Mouse (Mus musculus) ES-Bruce4 (cell line): Measurements from ENCODE around the gene Ldlr. TPM values are rescaled to one million over a fixed set of nuclear protein-coding genes. Genes with fewer than 3 reads are reported as not detected.
A peak's percentile ranks its signal among the peaks of the same experiment; 100 is the strongest.
"Not testable (repeated sequence)": the region's sequence is repeated elsewhere in the genome, so short reads cannot be mapped to it uniquely, and the experiment has no call there.

Experiments used
- H3K27ac ChIP-seq: 2 replicates; pipeline ENCODE4 v1.5.1; 2012; ENCODE audit warnings: low read length, inconsistent platforms; ENCODE audit not compliant: insufficient read depth
- H3K27me3 ChIP-seq: 2 replicates; pipeline ENCODE4 v1.6.1; 2012; ENCODE audit warnings: mild to moderate bottlenecking, low read length, inconsistent platforms; ENCODE audit not compliant: control insufficient read depth, poor library complexity, insufficient read depth, severe bottlenecking
- H3K36me3 ChIP-seq: 2 replicates; pipeline ENCODE4 v1.6.1; 2012; ENCODE audit warnings: inconsistent platforms, mild to moderate bottlenecking, low read length, moderate library complexity; ENCODE audit not compliant: control insufficient read depth, poor library complexity, insufficient read depth, severe bottlenecking
- H3K4me1 ChIP-seq: one replicate; pipeline ENCODE4 v1.8.1; 2011; ENCODE audit warnings: low read length; ENCODE audit not compliant: control insufficient read depth, insufficient read depth
- H3K4me3 ChIP-seq: 2 replicates; pipeline ENCODE4 v1.5.1; 2011; ENCODE audit warnings: low read depth, mild to moderate bottlenecking, low read length
- H3K9ac ChIP-seq: 2 replicates; pipeline ENCODE4 v1.6.1; 2012; ENCODE audit warnings: low read depth, mild to moderate bottlenecking, inconsistent platforms; ENCODE audit not compliant: poor library complexity, severe bottlenecking
- H3K9me3 ChIP-seq: replicated peaks from 2 replicates; pipeline ENCODE4 v1.6.1; 2012; ENCODE audit warnings: mild to moderate bottlenecking, low read length, inconsistent platforms; ENCODE audit not compliant: control insufficient read depth, poor library complexity, insufficient read depth, severe bottlenecking
- CTCF ChIP-seq: IDR thresholded peaks from one replicate; pipeline ENCODE4 v1.8.1; 2011; ENCODE audit warnings: low read depth, low read length
- EP300 ChIP-seq: IDR thresholded peaks from 2 replicates; pipeline ENCODE4 v1.6.1; 2011; ENCODE audit warnings: low read depth, low read length; ENCODE audit not compliant: insufficient read depth
- POLR2A ChIP-seq: IDR thresholded peaks from one replicate; pipeline ENCODE4 v1.8.1; 2011; ENCODE audit warnings: low read length; ENCODE audit not compliant: insufficient read depth
- polyA plus RNA-seq: library from polyadenylated mRNA; stranded (reverse); fragments of >200 nt; gene quantifications from 2 replicates; pipeline ENCODE4 v1.2.4, GENCODE M21; 2011; ENCODE audit warnings: low read depth; ENCODE audit not compliant: missing spikeins, insufficient read depth, insufficient read length

Ldlr gene
- polyA plus RNA-seq, 1 experiment: 79.3 TPM

GRCm38 (mm10) chr9:21774353-21774752, 51.1 kb downstream of the Ldlr start:
- Histone ChIP-seq H3K36me3 (peaks cover 34% of the 10 kb centered on the region), H3K4me3 (peak overlapping the region; percentile 1)

GRCm38 (mm10) chr9:21777726-21778125, 54.4 kb downstream of the Ldlr start:
- TF ChIP-seq EP300 (no peak), POLR2A (no peak), CTCF (no peak)
- Histone ChIP-seq H3K4me1 (peaks cover 6% of the 10 kb centered on the region), H3K9ac (no peak overlapping the region), H3K36me3 (peaks cover 45% of the 10 kb centered on the region), H3K9me3 (no peaks in the 10 kb centered on the region), H3K4me3 (no peak overlapping the region), H3K27ac (no peak overlapping the region), H3K27me3 (no peaks in the 10 kb centered on the region)

More at GRCm38 (mm10) chr9:21774353-21774752, 51.1 kb downstream of the Ldlr start:
- Histone ChIP-seq H3K27ac (peak overlapping the region; percentile 74), H3K9me3 (no peaks in the 10 kb centered on the region), H3K4me1 (peaks cover 3% of the 10 kb centered on the region), H3K9ac (no peak overlapping the region), H3K27me3 (no peaks in the 10 kb centered on the region)
- TF ChIP-seq CTCF (no peak), EP300 (peak; percentile 67; the same call in 1 of the 2 replicates)

- Histone ChIP-seq H3K36me3 (peaks cover 35% of the 10 kb centered on the region), H3K27ac (no peak overlapping the region), H3K9ac (no peak overlapping the region), H3K4me3 (no peak overlapping the region), H3K9me3 (no peaks in the 10 kb centered on the region), H3K4me1 (peaks cover 5% of the 10 kb centered on the region), H3K27me3 (no peaks in the 10 kb centered on the region)
- TF ChIP-seq POLR2A (no peak), EP300 (peak; percentile 38; the same call in 1 of the 2 replicates)
Measured at GRCm38 (mm10) chr9:21781657-21782468, 58.6 kb downstream of the Ldlr start.

GRCm38 (mm10) chr9:21784517-21785307, 61.4 kb downstream of the Ldlr start:
- TF ChIP-seq POLR2A: no peak
- TF ChIP-seq EP300: no peak
- TF ChIP-seq CTCF: no peak
- Histone ChIP-seq H3K36me3 (peaks cover 22% of the 10 kb centered on the region), H3K27ac (peak overlapping the region; percentile 33)

GRCm38 (mm10) chr9:21786309-21786708, 63.0 kb downstream of the Ldlr start:
- H3K36me3 ChIP-seq: peaks cover 22% of the 10 kb centered on the region; the same call in 1 of the 2 replicates
- H3K4me3 ChIP-seq, H3K27me3 ChIP-seq, H3K9ac ChIP-seq, H3K27ac ChIP-seq, H3K9me3 ChIP-seq, H3K4me1 ChIP-seq: not testable (repeated sequence)

More at GRCm38 (mm10) chr9:21784517-21785307, 61.4 kb downstream of the Ldlr start:
- Histone ChIP-seq H3K27me3 (no peaks in the 10 kb centered on the region), H3K4me3 (no peak overlapping the region), H3K9me3 (no peaks in the 10 kb centered on the region), H3K4me1 (peaks cover 5% of the 10 kb centered on the region), H3K9ac (peak overlapping the region; percentile 4; the same call in 1 of the 2 replicates)

- peak overlapping the region; percentile 60 for H3K9ac ChIP-seq
- peak overlapping the region; percentile 95; the same call in 1 of the 2 replicates for H3K27ac ChIP-seq
- peaks cover 5% of the 10 kb centered on the region for H3K4me1 ChIP-seq
- TF ChIP-seq POLR2A (no peak), CTCF (peak; percentile 73), EP300 (peak; percentile 95)
- no peak overlapping the region for H3K4me3 ChIP-seq
- no peaks in the 10 kb centered on the region for H3K27me3 ChIP-seq
- H3K9me3 ChIP-seq: no peaks in the 10 kb centered on the region
- H3K36me3 ChIP-seq: peaks cover 19% of the 10 kb centered on the region; the same call in 1 of the 2 replicates
Measured at GRCm38 (mm10) chr9:21786906-21787305, 63.6 kb downstream of the Ldlr start.
